Mouse (Mus musculus) G1E (cell line): ENCODE measurements at regions not wholly inside any gene's neighbourhood (a gene's known extent, or its start where the extent isn't known, plus 50 kb on each side); places are given as distances from the start of the nearest gene placed in this dataset.

Source experiments
- ATAC-seq: 2 replicates; pipeline ENCODE4 v1.8.0; 2016; ENCODE audit warnings: mild to moderate bottlenecking; ENCODE audit not compliant: insufficient number of reproducible peaks, poor library complexity, low FRiP score, severe bottlenecking; ENCODE audit errors: extremely low read depth
- DNase-seq: peaks from one replicate; pipeline ENCODE4 v3.0.0; 2012; ENCODE audit warnings: low spot score
- H3K27me3 ChIP-seq: 2 replicates; pipeline ENCODE4 v1.6.1; 2012; ENCODE audit warnings: mild to moderate bottlenecking, low read length, inconsistent platforms; ENCODE audit not compliant: insufficient read depth
- H3K36me3 ChIP-seq: replicated peaks from 2 replicates; pipeline ENCODE3; 2012; ENCODE audit warnings: mild to moderate bottlenecking, inconsistent platforms
- H3K4me1 ChIP-seq: 2 replicates; pipeline ENCODE4 v1.6.1; 2012; ENCODE audit warnings: low read depth, low read length, inconsistent platforms, mixed read lengths; ENCODE audit not compliant: insufficient read depth
- H3K4me3 ChIP-seq: 2 replicates; pipeline ENCODE4 v1.5.1; 2012; ENCODE audit warnings: low read depth, mild to moderate bottlenecking, inconsistent platforms, low read length, moderate library complexity, mixed read lengths
- H3K9me3 ChIP-seq: replicated peaks from 2 replicates; pipeline ENCODE4 v1.6.1; 2012; ENCODE audit warnings: inconsistent platforms
- CTCF ChIP-seq: IDR thresholded peaks from 2 replicates; pipeline ENCODE4 v1.5.1; 2012; ENCODE audit warnings: low read depth, low read length, inconsistent platforms, mixed read lengths
- GATA1 ChIP-seq: IDR thresholded peaks from 2 replicates; pipeline ENCODE4 v1.6.1; 2012; ENCODE audit warnings: borderline replicate concordance, low read length, inconsistent platforms, mixed read lengths
- GATA2 ChIP-seq: IDR thresholded peaks from 2 replicates; pipeline ENCODE4 v1.6.1; 2012; ENCODE audit warnings: low read depth, low read length, inconsistent platforms, borderline replicate concordance
- POLR2AphosphoS5 ChIP-seq: IDR thresholded peaks from 2 replicates; pipeline ENCODE4 v1.6.1; 2012; ENCODE audit warnings: low read depth, low read length, inconsistent platforms; ENCODE audit not compliant: insufficient replicate concordance
- TAL1 ChIP-seq: conservative IDR thresholded peaks from 2 replicates; pipeline ENCODE4 v1.6.1; 2012; ENCODE audit warnings: low read depth, low read length, inconsistent platforms, mixed read lengths

DNA sequence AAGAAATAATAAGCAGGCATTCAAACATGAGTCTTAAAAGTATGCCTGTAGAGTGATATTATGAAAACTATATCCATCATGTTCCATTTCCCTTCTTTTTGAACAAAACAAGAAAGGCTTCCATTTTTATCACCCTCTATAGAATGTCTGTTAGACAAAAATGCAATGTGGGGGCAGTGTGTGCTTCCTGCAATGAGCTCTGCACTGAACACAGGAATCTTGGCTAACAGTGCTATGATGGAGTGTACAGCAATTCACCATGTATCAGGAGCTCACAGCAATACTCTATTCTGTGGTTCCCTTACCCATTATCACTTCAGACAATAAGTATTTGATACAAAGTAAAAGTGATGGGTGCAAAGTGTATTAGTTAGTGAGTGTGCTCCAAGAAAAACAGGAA, 653.3 kb upstream of the Agtr1b start:
- H3K4me1 ChIP-seq, result no peaks in the 10 kb centered on the region
- no peaks in the 10 kb centered on the region for H3K27me3 ChIP-seq
- no peaks in the 10 kb centered on the region for H3K36me3 ChIP-seq
- ATAC-seq (no peak), DNase-seq (no peak)
- no peaks in the 10 kb centered on the region for H3K9me3 ChIP-seq
- TF ChIP-seq GATA1, result no peak
- no peak for TF ChIP-seq GATA2
- no peak for TF ChIP-seq CTCF
- TF ChIP-seq POLR2AphosphoS5, result no peak
- no peak for TF ChIP-seq TAL1
- no peak overlapping the region for H3K4me3 ChIP-seq

DNA sequence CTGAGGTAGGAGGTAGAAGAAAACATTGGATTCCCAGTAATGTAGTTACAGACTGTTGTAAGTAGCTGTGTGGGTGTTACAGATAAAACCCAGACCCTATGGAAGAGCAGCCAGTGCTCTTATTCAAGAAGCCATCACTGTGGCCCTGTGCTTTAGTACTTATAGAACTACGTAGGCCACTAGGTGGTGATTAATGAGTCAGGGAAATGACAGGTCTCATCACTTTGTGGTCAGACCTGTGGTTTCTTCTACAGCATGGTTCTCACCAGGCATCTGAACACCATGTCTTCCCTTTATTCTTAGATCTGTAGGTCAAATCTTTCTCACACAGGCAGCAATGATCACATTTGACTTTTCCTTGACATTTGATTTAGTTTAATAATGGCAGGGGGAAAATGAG, 642.7 kb upstream of the Agtr1b start:
- no peaks in the 10 kb centered on the region for H3K27me3 ChIP-seq
- TF ChIP-seq GATA2, result no peak
- TF ChIP-seq GATA1, result no peak
- no peak for TF ChIP-seq TAL1
- no peak for TF ChIP-seq CTCF
- DNase-seq, result no peak
- no peaks in the 10 kb centered on the region for H3K36me3 ChIP-seq
- H3K9me3 ChIP-seq, result no peaks in the 10 kb centered on the region
- no peak overlapping the region for H3K4me3 ChIP-seq
- no peaks in the 10 kb centered on the region for H3K4me1 ChIP-seq
- no peak for ATAC-seq

DNA sequence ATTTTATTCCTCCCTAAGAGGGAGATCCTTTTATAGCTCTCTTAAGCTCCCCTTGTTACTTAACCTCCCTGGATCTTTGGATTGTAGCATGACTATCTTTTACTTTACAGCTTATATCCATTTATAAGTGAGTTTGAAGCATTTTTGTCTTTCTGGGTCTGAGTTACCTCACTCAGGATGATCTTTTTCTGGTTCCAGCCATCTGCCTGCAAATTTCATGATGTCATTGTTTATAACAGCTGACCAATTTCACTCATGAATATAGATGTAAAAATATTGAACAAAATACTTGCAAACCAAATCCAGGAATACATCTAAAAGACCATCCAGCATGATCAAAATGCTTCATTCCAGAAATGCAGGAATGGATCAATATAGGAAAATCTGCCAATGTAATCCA, 631.3 kb upstream of the Agtr1b start:
- no peak for DNase-seq
- no peak for TF ChIP-seq GATA2
- no peak overlapping the region for H3K4me3 ChIP-seq
- H3K9me3 ChIP-seq, result no peaks in the 10 kb centered on the region
- ATAC-seq, result no peak
- H3K36me3 ChIP-seq, result no peaks in the 10 kb centered on the region
- H3K27me3 ChIP-seq, result no peaks in the 10 kb centered on the region
- H3K4me1 ChIP-seq, result no peaks in the 10 kb centered on the region

DNA sequence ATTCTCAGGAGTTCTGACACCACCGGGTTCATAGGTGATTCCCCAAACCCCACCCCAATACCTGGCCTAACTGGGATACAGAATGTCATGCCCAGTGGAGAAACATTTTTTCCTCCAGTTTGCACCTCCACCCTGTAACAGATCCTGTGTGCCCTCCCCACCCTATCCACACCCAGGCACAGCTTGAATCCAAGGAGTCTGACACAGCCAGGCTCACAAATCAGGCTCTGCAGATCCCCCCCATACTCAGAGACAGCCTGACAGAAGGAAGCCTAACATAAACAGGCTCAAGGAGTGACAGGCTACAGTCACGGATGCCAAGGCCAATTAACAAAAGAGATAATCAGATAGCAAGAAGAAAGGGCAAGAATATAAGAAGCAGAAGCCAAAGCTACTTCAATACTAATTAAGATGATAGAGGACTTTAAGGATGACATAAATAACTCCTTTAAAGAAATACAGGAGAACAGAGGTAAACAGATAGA, 622.6 kb upstream of the Agtr1b start:
- Histone ChIP-seq H3K4me1 (no peaks in the 10 kb centered on the region), H3K36me3 (no peaks in the 10 kb centered on the region), H3K9me3 (no peaks in the 10 kb centered on the region), H3K4me3 (no peak overlapping the region), H3K27me3 (no peaks in the 10 kb centered on the region)
- ATAC-seq (no peak), DNase-seq (no peak)
- TF ChIP-seq GATA2 (no peak), CTCF (no peak), POLR2AphosphoS5 (no peak), TAL1 (no peak), GATA1 (no peak)

DNA sequence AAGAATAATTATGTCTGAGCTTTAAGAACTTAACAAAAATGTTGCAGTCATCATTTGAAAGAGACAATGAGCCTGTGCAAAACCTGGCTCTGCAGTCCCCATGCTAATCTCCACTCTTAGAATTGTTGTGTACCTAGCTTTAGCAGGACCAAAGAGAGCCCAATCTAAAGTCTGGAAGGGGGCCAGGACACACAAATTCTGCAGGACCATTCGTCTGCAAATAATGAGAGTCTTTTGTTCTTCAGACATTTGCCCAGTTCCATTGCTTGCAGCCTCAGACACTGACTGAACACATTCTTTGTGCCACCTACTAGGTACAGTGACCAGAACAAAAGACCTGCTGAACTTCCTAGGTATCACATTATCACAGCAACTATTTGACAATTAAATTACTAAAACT, 620.0 kb upstream of the Agtr1b start:
- Histone ChIP-seq H3K36me3 (no peaks in the 10 kb centered on the region), H3K4me1 (no peaks in the 10 kb centered on the region), H3K27me3 (no peaks in the 10 kb centered on the region), H3K4me3 (no peak overlapping the region), H3K9me3 (no peaks in the 10 kb centered on the region)
- DNase-seq, result no peak
- TF ChIP-seq POLR2AphosphoS5 (no peak), GATA1 (no peak), CTCF (no peak), TAL1 (no peak)
- no peak for ATAC-seq

DNA sequence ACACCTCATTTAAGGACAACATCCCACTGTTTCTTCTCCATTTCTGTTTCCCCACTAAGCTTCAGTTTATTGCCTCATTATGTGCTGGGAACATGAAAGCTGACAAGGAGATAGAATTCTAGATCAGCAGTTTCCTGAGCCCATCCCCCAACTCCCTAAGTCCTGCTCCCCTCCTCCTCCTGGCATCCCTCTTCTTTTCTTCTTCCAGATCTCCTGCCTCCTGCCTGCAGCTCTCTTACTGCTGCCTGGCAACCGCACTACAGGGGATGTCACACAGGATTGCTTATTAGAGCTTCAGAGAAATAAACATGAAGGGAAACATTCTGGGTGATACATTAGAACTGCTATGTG, 619.4 kb upstream of the Agtr1b start:
- ATAC-seq, result no peak
- TF ChIP-seq POLR2AphosphoS5, result no peak
- Histone ChIP-seq H3K4me1 (no peaks in the 10 kb centered on the region), H3K9me3 (no peaks in the 10 kb centered on the region), H3K27me3 (no peaks in the 10 kb centered on the region), H3K36me3 (no peaks in the 10 kb centered on the region), H3K4me3 (no peak overlapping the region)
- DNase-seq, result no peak

DNA sequence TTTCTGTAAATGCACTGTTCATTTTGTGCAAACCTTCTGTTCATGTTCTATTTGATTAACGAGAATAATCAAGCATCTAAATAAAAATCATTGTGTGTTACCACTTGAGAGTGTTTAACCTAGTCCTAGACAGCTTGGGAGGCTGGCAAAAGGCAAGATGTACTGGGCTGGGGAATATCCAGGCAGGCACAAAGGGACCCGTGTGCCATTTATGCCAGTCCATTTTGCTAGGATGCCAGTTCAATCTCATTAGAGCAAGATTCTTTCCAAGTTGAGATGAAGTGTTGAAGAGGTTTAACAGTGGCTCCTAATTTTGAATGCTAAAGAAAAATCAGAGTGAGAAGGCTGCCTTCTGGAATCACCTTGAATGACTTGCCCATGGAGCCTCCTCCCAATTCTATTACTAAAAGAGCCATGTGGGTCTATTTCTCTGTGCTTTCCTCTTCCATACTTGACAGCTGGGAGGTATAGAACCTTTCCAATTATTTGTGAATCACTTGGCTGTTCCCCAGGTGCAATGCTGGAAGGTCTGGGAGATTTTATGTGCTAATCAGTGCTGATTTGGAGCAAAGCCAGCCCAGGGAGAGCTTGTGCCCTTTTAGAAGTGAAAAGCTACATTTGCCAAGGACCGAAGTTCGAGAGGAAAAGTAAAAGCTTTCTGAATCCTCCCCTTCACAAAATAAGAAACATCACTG, 618.9 kb upstream of the Agtr1b start:
- Histone ChIP-seq H3K4me1 (no peaks in the 10 kb centered on the region), H3K4me3 (no peak overlapping the region), H3K27me3 (no peaks in the 10 kb centered on the region), H3K9me3 (no peaks in the 10 kb centered on the region), H3K36me3 (no peaks in the 10 kb centered on the region)
- TF ChIP-seq GATA2 (no peak), CTCF (no peak), POLR2AphosphoS5 (no peak), GATA1 (no peak), TAL1 (no peak)
- no peak for ATAC-seq
- no peak for DNase-seq
